Mouse (Mus musculus): ENCODE data around the gene Zdhhc7.

GRCm38 (mm10) chr8:120136618-120137017 is 35.3 kb upstream of the Zdhhc7 start:
- no peak for TF ChIP-seq CTCF (IDR thresholded peaks at IDR 0.05; ENCODE audit: low read depth)
- no peak for TF ChIP-seq EP300 (IDR thresholded peaks at IDR 0.05; ENCODE audit: low read depth)

Measured in liver, postnatal 0 days (tissue).